Mouse (Mus musculus) c-Kit-positive CD71-negative TER-119-negative erythroid progenitor cells, embryonic 14.5 days (primary cell): ENCODE data around the gene Fsd1.

Experiments
- DNase-seq: peaks from one replicate; pipeline ENCODE4 v3.0.0-alpha.2; 2013; ENCODE audit warnings: low read depth

The Fsd1 gene

DNA sequence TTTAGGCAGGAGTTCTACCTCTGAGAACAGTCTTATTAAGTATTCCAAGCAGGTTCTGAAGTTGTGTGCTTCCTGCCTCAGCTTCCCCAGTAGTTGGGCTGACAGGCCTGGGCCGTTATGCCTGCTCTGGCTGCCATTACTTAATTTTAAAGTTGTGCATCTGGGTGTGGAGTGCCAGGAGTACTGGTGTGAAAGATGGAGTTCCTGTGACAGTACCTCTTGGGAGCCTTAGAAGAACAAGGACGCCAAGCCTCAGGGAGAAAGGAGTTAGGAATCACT lies 23.6 kb downstream of the Fsd1 start:
- no peak for DNase-seq

DNA sequence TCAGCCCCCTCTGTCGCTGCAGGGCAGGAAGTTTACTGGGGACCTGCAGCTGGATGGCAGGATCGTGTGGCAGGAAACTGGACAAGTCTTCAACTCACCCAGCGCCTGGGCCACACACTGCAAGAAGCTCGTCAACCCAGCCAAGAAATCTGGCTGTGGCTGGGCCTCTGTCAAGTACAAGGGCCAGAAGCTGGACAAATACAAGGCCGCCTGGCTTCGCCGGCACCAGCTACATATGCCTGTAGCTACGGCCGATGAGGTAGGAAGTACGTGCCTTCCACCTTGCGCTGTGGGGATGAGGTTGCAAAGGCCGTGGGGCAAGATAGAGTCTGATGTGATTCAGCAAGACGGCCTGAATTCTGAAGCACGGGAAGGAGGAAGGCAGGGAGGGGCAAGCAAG lies 23.9 kb downstream of the Fsd1 start:
- DNase-seq: no peak

- DNase-seq: peak; percentile 60
Measured at GRCm38 (mm10) chr17:56010681-56011080, 24.4 kb downstream of the Fsd1 start.

DNA sequence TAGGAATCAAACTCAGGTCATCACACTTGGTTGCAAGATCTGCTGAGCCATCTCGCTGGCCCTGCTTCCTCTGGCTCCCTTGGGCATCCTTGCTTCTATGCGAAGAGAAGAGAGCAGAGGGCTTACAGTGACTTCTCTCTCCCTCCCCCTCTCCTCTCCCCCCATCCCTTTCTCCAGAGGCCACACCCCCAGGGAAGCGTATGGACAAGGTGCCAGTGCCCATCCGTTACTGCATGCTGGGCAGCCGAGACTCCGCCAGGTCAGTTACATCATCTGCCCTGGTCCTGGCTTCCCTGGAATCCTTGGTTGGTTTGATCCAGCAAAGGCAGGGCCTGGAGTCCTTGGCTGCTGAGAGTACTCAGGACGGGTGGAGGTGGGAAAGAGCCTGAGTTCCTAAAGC lies 25.1 kb downstream of the Fsd1 start:
- DNase-seq: no peak

DNA sequence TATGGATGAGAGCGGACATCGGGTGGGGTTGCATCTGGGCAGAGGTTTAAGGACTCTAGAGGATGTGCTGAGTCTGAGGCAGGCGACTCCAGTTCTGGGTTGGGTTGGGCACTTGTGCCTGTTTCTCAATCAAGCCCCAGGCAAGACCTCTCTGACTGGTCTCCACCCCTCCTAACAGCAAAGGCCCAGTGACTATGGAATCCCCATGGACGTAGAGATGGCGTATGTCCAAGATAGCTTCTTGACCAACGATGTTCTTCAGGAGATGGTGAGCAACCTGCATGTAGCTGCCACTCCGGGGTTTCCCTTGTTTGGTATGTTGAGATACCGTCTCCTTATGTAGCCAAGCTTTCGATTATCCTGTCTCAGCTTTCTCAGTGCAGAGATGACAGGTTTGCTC lies 29.0 kb downstream of the Fsd1 start:
- no peak for DNase-seq

- DNase-seq: no peak
Measured at GRCm38 (mm10) chr17:56016382-56016781, 30.1 kb downstream of the Fsd1 start.

GRCm38 (mm10) chr17:56016793-56017785 lies 30.8 kb downstream of the Fsd1 start:
- no peak for DNase-seq

GRCm38 (mm10) chr17:56017848-56018247 lies 31.5 kb downstream of the Fsd1 start:
- no peak for DNase-seq

DNA sequence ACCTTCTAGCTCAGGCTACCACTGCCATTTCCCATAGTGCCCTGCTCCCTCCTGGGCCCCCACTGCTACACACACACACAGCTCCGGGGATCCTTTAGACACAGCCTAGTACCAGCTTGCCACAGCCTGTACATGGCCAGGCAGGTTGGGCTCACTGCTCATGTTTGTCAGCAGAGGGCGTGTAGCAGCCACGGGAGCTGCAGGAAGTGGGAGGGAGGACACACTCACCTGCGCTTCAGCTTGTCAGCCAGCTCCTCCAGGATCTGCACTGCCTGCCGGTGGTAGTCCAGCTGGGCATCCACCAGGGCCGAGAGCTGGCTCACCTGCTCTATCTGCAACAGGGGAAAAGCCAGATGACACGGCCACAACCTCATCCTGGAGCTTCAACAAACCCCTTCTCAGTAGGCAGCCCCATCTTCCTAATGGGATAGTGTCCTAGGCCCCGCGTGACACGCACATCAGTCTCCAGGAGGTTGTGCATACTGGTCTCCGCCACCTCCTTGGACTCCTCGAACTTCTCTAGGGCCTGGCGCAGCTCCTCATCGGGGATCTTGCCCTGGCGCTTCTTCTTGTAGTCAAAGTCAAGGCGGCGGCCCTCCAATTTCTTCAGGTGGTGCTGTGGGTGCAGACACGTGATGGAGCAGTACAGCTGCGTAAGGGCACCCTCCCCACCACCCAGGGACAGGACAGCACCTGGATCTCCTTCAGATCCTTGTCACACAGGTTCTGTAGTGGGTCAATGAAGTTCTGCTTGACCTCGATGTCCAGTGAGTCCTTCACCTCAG lies 32.2 kb downstream of the Fsd1 start:
- DNase-seq: no peak

- DNase-seq: no peak
Measured at GRCm38 (mm10) chr17:56020400-56021084, 34.2 kb downstream of the Fsd1 start.

DNA sequence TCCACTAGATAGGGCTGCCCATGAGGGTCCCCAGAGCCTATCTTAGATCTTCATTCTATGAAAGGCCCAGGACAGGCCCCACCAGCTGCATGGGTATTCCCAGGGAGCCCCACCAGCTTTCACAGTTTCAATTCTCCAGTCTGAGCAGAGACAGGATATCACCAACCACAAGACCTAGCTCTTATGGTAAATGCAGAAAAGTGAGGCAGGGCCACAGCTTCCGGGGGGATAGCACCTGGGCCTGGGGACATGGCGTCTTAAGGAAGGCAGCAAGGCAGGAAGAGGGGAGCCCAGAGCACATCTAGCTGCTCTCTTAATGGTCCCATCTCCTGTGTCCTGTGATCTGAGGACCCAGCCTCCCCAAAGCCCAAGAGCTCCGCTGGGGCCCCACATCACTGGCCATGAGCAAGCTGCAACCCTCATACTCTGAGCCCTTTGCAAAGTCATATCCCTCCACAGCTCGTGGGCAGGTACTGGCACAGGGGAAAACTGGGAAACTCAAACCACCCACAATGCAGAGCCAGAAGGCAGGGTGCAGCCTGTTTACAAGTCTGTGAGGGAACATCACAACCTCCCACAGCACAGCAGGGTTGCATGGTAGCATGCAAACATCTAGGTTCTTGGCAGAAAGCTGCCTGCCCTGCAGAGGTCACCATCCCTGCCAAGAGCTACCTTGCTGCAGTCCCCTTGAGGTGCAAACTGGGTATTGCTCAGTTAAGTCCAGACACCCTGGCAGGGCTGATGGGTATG lies 35.0 kb downstream of the Fsd1 start:
- no peak for DNase-seq

- DNase-seq: no peak
Measured at GRCm38 (mm10) chr17:56022131-56022988, 36.1 kb downstream of the Fsd1 start.

DNA sequence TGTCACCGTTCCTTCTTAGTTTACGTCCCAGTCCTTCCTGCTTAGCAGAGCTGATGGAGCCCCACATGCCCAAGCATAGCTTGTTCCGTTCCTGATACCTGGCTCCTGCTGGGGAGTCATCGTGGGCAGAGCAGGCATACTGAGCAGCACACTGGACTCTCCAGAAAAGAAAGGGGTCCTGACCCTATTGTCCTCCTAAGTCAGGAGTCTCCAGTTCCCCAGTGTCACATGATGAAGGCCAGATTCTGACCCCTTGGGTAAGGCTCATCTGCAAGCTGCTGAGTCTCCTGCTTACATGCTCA lies 36.6 kb downstream of the Fsd1 start:
- DNase-seq: no peak

DNA sequence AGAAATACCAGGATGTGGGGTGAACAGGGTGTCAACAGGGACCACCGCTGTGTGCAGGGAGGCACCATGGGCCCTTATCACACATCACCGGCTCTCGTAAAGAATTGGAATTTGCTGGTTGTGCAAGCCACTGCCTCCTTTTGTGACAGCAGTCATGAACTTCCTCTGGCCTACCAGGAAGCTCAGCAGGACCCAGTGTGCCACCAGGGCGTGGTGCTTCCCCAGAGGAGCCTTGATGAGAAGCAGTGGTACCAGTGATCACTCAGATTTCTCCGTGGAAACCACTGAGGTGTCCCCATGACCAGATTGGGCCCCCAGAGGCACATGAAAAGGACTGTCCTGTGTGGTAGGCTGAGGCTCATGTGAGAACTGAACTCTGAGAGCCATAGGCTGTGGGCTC lies 37.1 kb downstream of the Fsd1 start:
- DNase-seq: no peak

GRCm38 (mm10) chr17:56024476-56024875 lies 38.2 kb downstream of the Fsd1 start:
- no peak for DNase-seq

DNA sequence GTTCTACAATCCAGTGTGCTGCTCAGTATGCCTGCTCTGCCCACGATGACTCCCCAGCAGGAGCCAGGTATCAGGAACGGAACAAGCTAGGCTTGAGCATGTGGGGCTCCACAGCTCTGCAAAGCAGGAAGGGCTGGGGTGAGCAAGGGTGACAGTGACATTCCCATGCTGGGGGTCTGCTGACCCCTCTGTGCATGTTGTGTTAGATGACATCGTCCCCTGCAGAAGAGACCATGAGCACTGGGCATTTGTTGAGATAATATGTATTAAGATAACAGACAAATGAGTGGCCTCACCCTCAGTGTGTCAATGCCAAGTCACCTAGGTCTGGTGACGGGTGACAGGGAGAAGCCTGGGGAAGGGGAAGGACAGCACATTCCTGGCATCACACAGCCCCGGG lies 38.6 kb downstream of the Fsd1 start:
- no peak for DNase-seq

DNA sequence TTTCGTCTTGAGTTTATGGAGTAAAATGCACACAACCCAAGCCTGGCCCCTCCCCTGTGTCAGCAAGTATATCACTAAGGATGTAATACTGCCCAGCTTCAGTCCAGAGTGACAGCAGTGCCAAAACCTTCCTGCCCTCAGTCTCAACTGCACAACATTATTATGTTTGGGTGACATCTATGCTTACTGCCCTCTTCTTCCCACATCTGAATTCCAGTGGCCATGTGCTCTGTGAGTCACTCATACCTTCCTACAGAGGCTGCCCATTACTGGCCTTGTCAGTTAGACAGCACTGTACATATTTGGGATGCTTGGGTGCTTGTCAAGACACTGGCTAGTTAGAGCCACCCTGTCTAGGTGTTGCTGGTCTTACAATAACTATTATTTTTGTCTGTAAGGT lies 40.0 kb downstream of the Fsd1 start:
- DNase-seq: no peak

GRCm38 (mm10) chr17:56026881-56027280 lies 40.6 kb downstream of the Fsd1 start:
- no peak for DNase-seq

GRCm38 (mm10) chr17:56027801-56028441 lies 41.6 kb downstream of the Fsd1 start:
- DNase-seq: no peak

DNA sequence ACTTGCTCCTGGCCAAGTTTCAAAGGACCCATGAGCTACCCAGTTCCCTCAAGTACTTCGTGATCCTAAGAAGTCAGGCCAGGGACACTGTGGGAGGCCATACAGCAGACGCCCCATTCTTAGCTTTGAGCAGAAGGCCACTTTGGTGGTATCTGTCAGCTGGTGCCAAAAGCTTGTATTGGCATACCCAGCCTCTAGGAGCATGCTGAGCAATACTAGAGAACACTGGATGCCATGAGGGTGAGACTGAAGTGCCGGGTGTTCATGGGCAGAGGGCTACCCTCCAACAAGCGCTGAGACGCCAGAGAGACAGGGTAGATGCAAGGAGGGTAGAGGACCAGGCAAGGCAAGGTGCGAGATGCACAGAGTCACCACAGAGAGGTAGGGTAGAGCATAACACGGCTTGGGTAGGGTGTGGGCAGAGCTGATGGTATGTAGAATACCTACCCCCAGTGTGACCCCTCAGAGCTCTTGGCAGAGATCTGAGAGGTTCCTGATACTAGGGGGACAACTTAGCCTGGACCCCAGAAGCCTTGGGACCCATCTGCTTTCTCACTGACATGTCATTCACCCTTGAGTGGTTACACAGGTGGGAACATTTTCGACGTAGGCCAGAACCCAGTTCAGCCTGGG lies 44.0 kb downstream of the Fsd1 start:
- DNase-seq: no peak
